Mouse (Mus musculus): Measurements from ENCODE around the gene S100a3. TPM values are rescaled to one million over a fixed set of nuclear protein-coding genes. Genes with fewer than 3 reads are reported as not detected.

The S100a3 gene
- total and polyA plus RNA-seq, 3 experiments = not detected

GRCm38 (mm10) chr3:90515789-90516188, 44.6 kb upstream of the S100a3 start:
- Histone ChIP-seq H3K4me2 (ENCODE audit: insufficient read depth, low read depth, poor library complexity, severe bottlenecking) (peak overlapping the region; percentile 82), H3K4me1 (ENCODE audit: control insufficient read depth in 1 of 2, insufficient read depth in 2 of 2) (peaks cover 9 to 18% of the 10 kb centered on the region in 2 experiments; a peak in 2 of 4 replicates), H3K27me3 (replicated peaks) (no peaks in the 10 kb centered on the region), H3K4me3 (replicated peaks in 1 of 3; ENCODE audit: low read depth in 2 of 3, low read length in 2 of 3, poor library complexity in 1 of 3) (no peak overlapping the region), H3K9me3 (replicated peaks; ENCODE audit: low read length) (no peaks in the 10 kb centered on the region), H3K27ac (ENCODE audit: insufficient read depth, low read depth) (no peak overlapping the region), H3K36me3 (replicated peaks in 1 of 2; ENCODE audit: control insufficient read depth in 1 of 2, insufficient read depth in 1 of 2, low read length in 1 of 2) (peaks cover 2 to 26% of the 10 kb centered on the region in 2 experiments), H3K79me2 (replicated peaks; ENCODE audit: control insufficient read depth, extremely low read depth, insufficient read depth, poor library complexity, severe bottlenecking) (no peaks in the 10 kb centered on the region), H3K9ac (ENCODE audit: insufficient read depth, low read depth) (peak overlapping the region; percentile 78; the same call in 1 of the 2 replicates)
- TF ChIP-seq IRF4 (IDR thresholded peaks at IDR 0.05; ENCODE audit: low read depth, low read length) = no peak
- no peak for TF ChIP-seq MEF2A (IDR thresholded peaks at IDR 0.05; ENCODE audit: borderline replicate concordance, low read depth, low read length)
- no peak for TF ChIP-seq ZKSCAN1 (IDR thresholded peaks at IDR 0.05; ENCODE audit: borderline replicate concordance, low read depth, low read length)
- no peak for TF ChIP-seq RAD21 (IDR thresholded peaks at IDR 0.05; ENCODE audit: low read depth, low read length)
- no peak for TF ChIP-seq CTCF (conservative IDR thresholded peaks at IDR 0.05 in 1 of 2, IDR thresholded peaks at IDR 0.05 in 1 of 2; ENCODE audit: low read depth in 2 of 2, low read length in 2 of 2)
- dilution Hi-C loops (cut with MboI; ENCODE audit: extremely low pct_ligation_motif_present, extremely low pct_unique_long_range_greater_than_20kb, low sequenced_read_pairs) (no loop called here), in situ Hi-C loops (cut with MboI; ENCODE audit: low pct_ligation_motif_present, low pct_unique_long_range_greater_than_20kb, low sequenced_read_pairs) (no loop called here)
- no peak for DNase-seq (ENCODE audit: extremely low read depth)

- Histone ChIP-seq H3K4me2 (ENCODE audit: insufficient read depth, low read depth, poor library complexity, severe bottlenecking) (no peak overlapping the region), H3K4me3 (replicated peaks in 1 of 3; ENCODE audit: low read depth in 2 of 3, low read length in 2 of 3, poor library complexity in 1 of 3) (no peak overlapping the region), H3K27ac (ENCODE audit: insufficient read depth, low read depth) (no peak overlapping the region), H3K9me3 (replicated peaks; ENCODE audit: low read length) (no peaks in the 10 kb centered on the region), H3K36me3 (replicated peaks in 1 of 2; ENCODE audit: control insufficient read depth in 1 of 2, insufficient read depth in 1 of 2, low read length in 1 of 2) (peaks cover 2 to 24% of the 10 kb centered on the region in 2 experiments), H3K4me1 (ENCODE audit: control insufficient read depth in 1 of 2, insufficient read depth in 2 of 2) (peaks cover 9 to 18% of the 10 kb centered on the region in 2 experiments; a peak in 2 of 4 replicates), H3K79me2 (replicated peaks; ENCODE audit: control insufficient read depth, extremely low read depth, insufficient read depth, poor library complexity, severe bottlenecking) (no peaks in the 10 kb centered on the region), H3K9ac (ENCODE audit: insufficient read depth, low read depth) (no peak overlapping the region), H3K27me3 (replicated peaks) (no peaks in the 10 kb centered on the region)
- TF ChIP-seq HCFC1 (IDR thresholded peaks at IDR 0.05; ENCODE audit: low read depth, low read length) = no peak
- TF ChIP-seq MXI1 (IDR thresholded peaks at IDR 0.05; ENCODE audit: low read depth, low read length) = no peak
- no peak for DNase-seq (ENCODE audit: extremely low read depth)
- in situ Hi-C loops (cut with MboI; ENCODE audit: low pct_ligation_motif_present, low pct_unique_long_range_greater_than_20kb, low sequenced_read_pairs) = no loop called here
- dilution Hi-C loops (cut with MboI; ENCODE audit: extremely low pct_ligation_motif_present, extremely low pct_unique_long_range_greater_than_20kb, low sequenced_read_pairs) = no loop called here
Measured at GRCm38 (mm10) chr3:90517711-90518110, 42.7 kb upstream of the S100a3 start.

GRCm38 (mm10) chr3:90525421-90525820, 35.0 kb upstream of the S100a3 start:
- in situ Hi-C loops (cut with MboI; ENCODE audit: low pct_ligation_motif_present, low pct_unique_long_range_greater_than_20kb, low sequenced_read_pairs) (no loop called here), dilution Hi-C loops (cut with MboI; ENCODE audit: extremely low pct_ligation_motif_present, extremely low pct_unique_long_range_greater_than_20kb, low sequenced_read_pairs) (no loop called here)
- H3K4me3 ChIP-seq (replicated peaks in 1 of 3; ENCODE audit: low read depth in 2 of 3, low read length in 2 of 3, poor library complexity in 1 of 3) = no peak overlapping the region
- no peaks in the 10 kb centered on the region for H3K9me3 ChIP-seq (replicated peaks; ENCODE audit: low read length)
- no peak overlapping the region for H3K4me2 ChIP-seq (ENCODE audit: insufficient read depth, low read depth, poor library complexity, severe bottlenecking)
- H3K9ac ChIP-seq (ENCODE audit: insufficient read depth, low read depth) = no peak overlapping the region
- peaks cover 2 to 19% of the 10 kb centered on the region in 2 experiments for H3K36me3 ChIP-seq (replicated peaks in 1 of 2; ENCODE audit: control insufficient read depth in 1 of 2, insufficient read depth in 1 of 2, low read length in 1 of 2)
- H3K4me1 ChIP-seq (ENCODE audit: control insufficient read depth in 1 of 2, insufficient read depth in 2 of 2) = peaks cover 0 to 4% of the 10 kb centered on the region in 2 experiments; a peak in 1 of 4 replicates
- H3K27me3 ChIP-seq (replicated peaks) = peaks cover 4% of the 10 kb centered on the region
- TF ChIP-seq JUN (IDR thresholded peaks at IDR 0.05; ENCODE audit: insufficient read depth, low read depth, low read length) (no peak), NELFE (IDR thresholded peaks at IDR 0.05; ENCODE audit: low read depth, low read length) (peak; percentile 46; the same call in 1 of the 2 replicates), SMC3 (IDR thresholded peaks at IDR 0.05; ENCODE audit: low read depth, low read length) (peak; percentile 56), RAD21 (IDR thresholded peaks at IDR 0.05; ENCODE audit: low read depth, low read length) (peak; percentile 46), UBTF (IDR thresholded peaks at IDR 0.05; ENCODE audit: low read depth, low read length) (no peak), CTCF (conservative IDR thresholded peaks at IDR 0.05 in 1 of 2, IDR thresholded peaks at IDR 0.05 in 1 of 2; ENCODE audit: low read depth in 2 of 2, low read length in 2 of 2) (peak; percentile 62 to 98; a peak in 3 of 4 replicates), SIN3A (IDR thresholded peaks at IDR 0.05; ENCODE audit: low read length) (peak; percentile 73; the same call in 1 of the 2 replicates)
- H3K27ac ChIP-seq (ENCODE audit: insufficient read depth, low read depth) = no peak overlapping the region
- peak; percentile 58 for DNase-seq (ENCODE audit: extremely low read depth)
- no peaks in the 10 kb centered on the region for H3K79me2 ChIP-seq (replicated peaks; ENCODE audit: control insufficient read depth, extremely low read depth, insufficient read depth, poor library complexity, severe bottlenecking)
